In genomic region chr10:24458667-24459066, GRCm38 (mm10) we compare ENCODE assay signal across 11 mouse cellular contexts.
A peak's percentile ranks its signal among the peaks of the same experiment; 100 is the strongest.
DNase-seq lines count a peak whose midpoint lies in the region; ATAC-seq and TF ChIP-seq lines count a peak whose summit lies in the region.
"Had no signal": no experiment of that assay in that cellular context is flagged by ENCODE, and none has a peak within 500 bp of the region (broad histone marks: within the 10 kb centered on the region; RNA-seq: fewer than 3 reads in every experiment).

No protein-coding gene starts in this region.

- 32% methylated on average over 2 of the region's 2 CpGs for WGBS in heart, embryonic 14.5 days
- 36% methylated on average over 2 of the region's 2 CpGs for WGBS in heart, embryonic 15.5 days
- WGBS in midbrain, embryonic 13.5 days = 76% methylated on average over 2 of the region's 2 CpGs

- peak; percentile 54; the same call in 1 of the 2 replicates for ATAC-seq in heart, embryonic 14.5 days (ENCODE audit: insufficient number of reproducible peaks, insufficient read depth, low FRiP score, low read depth)
- ATAC-seq in heart, embryonic 15.5 days (replicated peaks; ENCODE audit: insufficient number of reproducible peaks, insufficient read depth, low FRiP score, low read depth) = peak; percentile 69; the same call in 1 of the 2 replicates
- ATAC-seq in midbrain, embryonic 13.5 days = no peak
- no peak for ATAC-seq in granulocyte monocyte progenitor cell, adult 5-6 weeks (replicated peaks; ENCODE audit: poor library complexity, severe bottlenecking)

- H3K4me1 ChIP-seq in heart, embryonic 14.5 days (ENCODE audit: control insufficient read depth in 2 of 2, insufficient read depth in 2 of 2, low read length in 2 of 2) = peaks cover 7 to 9% of the 10 kb centered on the region in 2 experiments; a peak in 3 of 4 replicates
- H3K4me1 ChIP-seq in heart, embryonic 15.5 days (replicated peaks) = peaks cover 9% of the 10 kb centered on the region
- no peaks in the 10 kb centered on the region for H3K4me1 ChIP-seq in midbrain, embryonic 13.5 days (replicated peaks)
- H3K4me1 ChIP-seq: megakaryocyte, embryonic 14.5 days had no signal

- no peaks in the 10 kb centered on the region for H3K36me3 ChIP-seq in heart, embryonic 14.5 days (ENCODE audit: control insufficient read depth, insufficient read depth, low read length)
- H3K36me3 ChIP-seq in heart, embryonic 15.5 days = no peaks in the 10 kb centered on the region
- H3K36me3 ChIP-seq in myocyte (ENCODE audit: control insufficient read depth, insufficient read depth) = no peaks in the 10 kb centered on the region
- no peaks in the 10 kb centered on the region for H3K36me3 ChIP-seq in midbrain, embryonic 13.5 days

- H3K4me3 ChIP-seq in heart, embryonic 14.5 days (ENCODE audit: control insufficient read depth in 1 of 2, insufficient read depth in 1 of 2, low read depth in 1 of 2, low read length in 2 of 2) = no peak overlapping the region
- H3K4me3 ChIP-seq in heart, embryonic 15.5 days = no peak overlapping the region
- H3K4me3 ChIP-seq in myocyte = no peak overlapping the region
- no peak overlapping the region for H3K4me3 ChIP-seq in midbrain, embryonic 13.5 days (replicated peaks)
- H3K4me3 ChIP-seq: megakaryocyte, embryonic 14.5 days had no signal

- H3ac ChIP-seq in myocyte (ENCODE audit: control insufficient read depth, insufficient read length) = no peak overlapping the region

- no peak for DNase-seq in heart, adult 11 months
- peak; percentile 7 for DNase-seq in adrenal gland, postnatal 25 days
- no peak for DNase-seq in adipocyte (ENCODE audit: low spot score)
- DNase-seq: left cerebral cortex, postnatal 4 days had no signal

- H3K27me3 ChIP-seq in heart, embryonic 14.5 days (ENCODE audit: control insufficient read depth, insufficient read depth, low read length) = no peaks in the 10 kb centered on the region
- no peaks in the 10 kb centered on the region for H3K27me3 ChIP-seq in heart, embryonic 15.5 days
- H3K27me3 ChIP-seq in myocyte (ENCODE audit: control insufficient read depth, insufficient read depth, insufficient read length) = no peaks in the 10 kb centered on the region
- no peaks in the 10 kb centered on the region for H3K27me3 ChIP-seq in midbrain, embryonic 13.5 days
- H3K27me3 ChIP-seq: megakaryocyte, embryonic 14.5 days had no signal

- H3K9me3 ChIP-seq in heart, embryonic 14.5 days (ENCODE audit: control insufficient read depth, low read length) = no peaks in the 10 kb centered on the region
- no peaks in the 10 kb centered on the region for H3K9me3 ChIP-seq in heart, embryonic 15.5 days (replicated peaks)
- H3K9me3 ChIP-seq in midbrain, embryonic 13.5 days = no peaks in the 10 kb centered on the region

- peak overlapping the region; percentile 39 to 74 for H3K27ac ChIP-seq in heart, embryonic 14.5 days (replicated peaks in 1 of 2; ENCODE audit: control insufficient read depth in 1 of 2, insufficient read depth in 1 of 2, low read depth in 2 of 2, low read length in 2 of 2)
- peak overlapping the region; percentile 53 for H3K27ac ChIP-seq in heart, embryonic 15.5 days
- H3K27ac ChIP-seq in midbrain, embryonic 13.5 days = no peak overlapping the region
- H3K27ac ChIP-seq: kidney, postnatal 0 days had no signal

- H3K4me2 ChIP-seq in heart, embryonic 14.5 days (ENCODE audit: low read length) = no peak overlapping the region
- no peak overlapping the region for H3K4me2 ChIP-seq in heart, embryonic 15.5 days
- peak overlapping the region; percentile 20 for H3K4me2 ChIP-seq in myocyte (ENCODE audit: low read depth)
- no peak overlapping the region for H3K4me2 ChIP-seq in midbrain, embryonic 13.5 days (replicated peaks)

- no peak overlapping the region for H3K9ac ChIP-seq in heart, embryonic 14.5 days (ENCODE audit: low read length)
- H3K9ac ChIP-seq in heart, embryonic 15.5 days = no peak overlapping the region
- H3K9ac ChIP-seq in midbrain, embryonic 13.5 days (replicated peaks) = no peak overlapping the region

- H3K79me2 ChIP-seq in myocyte (ENCODE audit: control insufficient read depth, insufficient read depth) = no peaks in the 10 kb centered on the region

- TF ChIP-seq POLR2A in myocyte (IDR thresholded peaks at IDR 0.05; ENCODE audit: insufficient read length, low read depth) = no peak

TF ChIP-seq in myocyte, 11 proteins besides CTCF, POLR2A, EP300 and RAD21:
- TF ChIP-seq REST (IDR thresholded peaks at IDR 0.05; ENCODE audit: insufficient read depth, insufficient read length) = no peak
- no peak for TF ChIP-seq SRF (IDR thresholded peaks at IDR 0.05; ENCODE audit: control insufficient read depth, insufficient read length, low read depth)
- TF ChIP-seq E2F4 (IDR thresholded peaks at IDR 0.05; ENCODE audit: insufficient read depth) = no peak
- TF ChIP-seq MAX (IDR thresholded peaks at IDR 0.05; ENCODE audit: low read depth) = no peak
- TF ChIP-seq POLR2AphosphoS2 (IDR thresholded peaks at IDR 0.05; ENCODE audit: insufficient read length, low read depth) = no peak
- TF ChIP-seq MYOG (IDR thresholded peaks at IDR 0.05; ENCODE audit: control insufficient read depth in 1 of 3, insufficient read depth in 1 of 3, insufficient read length in 2 of 3, low read depth in 2 of 3) = no peak
- no peak for TF ChIP-seq CEBPB (IDR thresholded peaks at IDR 0.05; ENCODE audit: insufficient read depth, poor library complexity, severe bottlenecking)
- TF ChIP-seq TCF3 (IDR thresholded peaks at IDR 0.05; ENCODE audit: insufficient read length, low read depth) = no peak
- TF ChIP-seq TCF12 (IDR thresholded peaks at IDR 0.05; ENCODE audit: insufficient read depth, poor library complexity, severe bottlenecking) = no peak
- no peak for TF ChIP-seq MYOD1 (IDR thresholded peaks at IDR 0.05; ENCODE audit: control insufficient read depth in 1 of 3, insufficient read length in 2 of 3, low read depth in 2 of 3)

Comparison
In these comparisons a context has a peak if more than half of its experiments do, and no peak if none do; other contexts are left out.
1. ATAC-seq: peak in heart, embryonic 14.5 days (single experiment) and heart, embryonic 15.5 days (single experiment); none in midbrain, embryonic 13.5 days (single experiment) and granulocyte monocyte progenitor cell, adult 5-6 weeks (single experiment).